9 mouse cellular contexts compared by ENCODE assay signal in the genomic region with DNA sequence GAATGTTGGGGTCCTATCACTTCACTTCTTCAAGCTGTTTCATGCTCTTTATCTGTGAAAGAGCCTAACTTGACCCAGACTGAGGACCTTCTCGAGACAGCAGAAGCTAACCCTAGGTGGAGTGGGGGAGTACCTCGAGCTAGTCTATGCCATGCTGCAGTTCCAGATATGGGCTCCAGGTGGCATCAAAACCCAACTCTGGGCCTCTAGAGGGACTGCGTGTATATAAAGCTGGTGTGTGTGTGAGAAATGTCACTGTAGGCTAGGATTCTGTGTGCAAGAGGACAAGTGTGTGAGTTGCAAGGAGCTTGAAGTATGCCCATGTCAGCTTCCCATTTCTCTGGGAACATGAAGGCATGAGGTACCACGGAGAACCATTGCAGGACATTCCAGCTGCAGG. TPM values are rescaled to one million over a fixed set of nuclear protein-coding genes. Genes with fewer than 3 reads are reported as not detected.
DNase-seq lines count a peak whose midpoint lies in the region; ATAC-seq and TF ChIP-seq lines count a peak whose summit lies in the region.
"Had no signal": no experiment of that assay in that cellular context is flagged by ENCODE, and none has a peak within 500 bp of the region (broad histone marks: within the 10 kb centered on the region; RNA-seq: fewer than 3 reads in every experiment).

No protein-coding gene starts in this region.

- no peak for TF ChIP-seq POLR2A in cerebellum, adult 2 months (IDR thresholded peaks at IDR 0.05; ENCODE audit: borderline replicate concordance, insufficient read depth, low read length)
- TF ChIP-seq POLR2A in limb, embryonic 14.5 days (IDR thresholded peaks at IDR 0.05; ENCODE audit: borderline replicate concordance, extremely low read depth, insufficient read depth, insufficient read length) = no peak

- H3K4me1 ChIP-seq in cerebellum, adult 2 months (ENCODE audit: control insufficient read depth, insufficient read depth, low read length) = peaks cover 13% of the 10 kb centered on the region
- H3K4me1 ChIP-seq in forebrain, postnatal 0 days (ENCODE audit: insufficient read depth) = peaks cover 12% of the 10 kb centered on the region
- peaks cover 82% of the 10 kb centered on the region for H3K4me1 ChIP-seq in limb, embryonic 14.5 days (ENCODE audit: control insufficient read depth, insufficient read depth, low read length)
- peaks cover 58% of the 10 kb centered on the region for H3K4me1 ChIP-seq in neural tube, embryonic 11.5 days (ENCODE audit: control insufficient read depth, insufficient read depth, low read length)

- no peak overlapping the region for H3K9ac ChIP-seq in forebrain, postnatal 0 days
- H3K9ac ChIP-seq in limb, embryonic 14.5 days (ENCODE audit: low read depth, low read length, severe bottlenecking) = no peak overlapping the region
- no peak overlapping the region for H3K9ac ChIP-seq in neural tube, embryonic 11.5 days (ENCODE audit: low read length)

- WGBS in cerebellum, adult 2 months = 22% methylated on average over 4 of the region's 4 CpGs
- 15% methylated on average over 4 of the region's 4 CpGs for WGBS in forebrain, postnatal 0 days
- WGBS in limb, embryonic 14.5 days = 14% methylated on average over 4 of the region's 4 CpGs
- WGBS in neural tube, embryonic 11.5 days = 22% methylated on average over 4 of the region's 4 CpGs

- no peak overlapping the region for H3K4me3 ChIP-seq in cerebellum, adult 2 months (replicated peaks; ENCODE audit: insufficient read depth, low read depth, low read length)
- no peak overlapping the region for H3K4me3 ChIP-seq in forebrain, postnatal 0 days (ENCODE audit: low read depth, low read length)
- no peak overlapping the region for H3K4me3 ChIP-seq in limb, embryonic 14.5 days (replicated peaks; ENCODE audit: low read length)
- no peak overlapping the region for H3K4me3 ChIP-seq in neural tube, embryonic 11.5 days (ENCODE audit: low read depth, low read length)
- H3K4me3 ChIP-seq: stomach, embryonic 15.5 days had no signal

- DNase-seq in urinary bladder, postnatal 25 days (ENCODE audit: low spot score) = peak; percentile 69
- DNase-seq in urinary bladder, postnatal 10 days (ENCODE audit: low spot score) = no peak
- peak; percentile 76 to 87 for DNase-seq in cerebellum, adult 2 months
- DNase-seq in forebrain, postnatal 0 days = peak; percentile 94
- DNase-seq in kidney, adult 8-10 months = peak; percentile 53 to 78
- DNase-seq in limb, embryonic 14.5 days (ENCODE audit: low spot score) = peak; percentile 76
- peak; percentile 85 for DNase-seq in neural tube, embryonic 11.5 days (ENCODE audit: low spot score)
- peak; percentile 79 to 90 for DNase-seq in thymus, postnatal 10 days (ENCODE audit: low spot score in 2 of 2)

- H3K27ac ChIP-seq in cerebellum, adult 2 months (ENCODE audit: insufficient read depth, low read length) = no peak overlapping the region
- H3K27ac ChIP-seq in forebrain, postnatal 0 days (ENCODE audit: low read depth, low read length) = no peak overlapping the region
- no peak overlapping the region; the same call in 1 of the 2 replicates for H3K27ac ChIP-seq in limb, embryonic 14.5 days (replicated peaks; ENCODE audit: low read depth, low read length)
- no peak overlapping the region for H3K27ac ChIP-seq in neural tube, embryonic 11.5 days (ENCODE audit: low read depth, low read length)
- H3K27ac ChIP-seq: stomach, embryonic 15.5 days had no signal

- TF ChIP-seq CTCF in cerebellum, adult 2 months (IDR thresholded peaks at IDR 0.05; ENCODE audit: borderline replicate concordance, insufficient read depth, low read depth, low read length) = peak; percentile 96
- peak; percentile 98 for TF ChIP-seq CTCF in forebrain, postnatal 0 days (IDR thresholded peaks at IDR 0.05; ENCODE audit: low read depth)

- H3K9me3 ChIP-seq in forebrain, postnatal 0 days (ENCODE audit: low read length) = no peaks in the 10 kb centered on the region
- no peaks in the 10 kb centered on the region for H3K9me3 ChIP-seq in limb, embryonic 14.5 days (ENCODE audit: control insufficient read depth, low read length)
- no peaks in the 10 kb centered on the region for H3K9me3 ChIP-seq in neural tube, embryonic 11.5 days (ENCODE audit: control insufficient read depth, low read length)
- H3K9me3 ChIP-seq: stomach, embryonic 15.5 days had no signal

- no peak overlapping the region for H3K4me2 ChIP-seq in forebrain, postnatal 0 days (ENCODE audit: low read depth)
- H3K4me2 ChIP-seq in limb, embryonic 14.5 days (replicated peaks; ENCODE audit: low read depth, low read length, severe bottlenecking) = no peak overlapping the region
- no peak overlapping the region for H3K4me2 ChIP-seq in neural tube, embryonic 11.5 days (ENCODE audit: low read depth)
- H3K4me2 ChIP-seq: stomach, embryonic 15.5 days had no signal

- H3K27me3 ChIP-seq in cerebellum, adult 2 months (ENCODE audit: control insufficient read depth, insufficient read depth, low read length) = no peaks in the 10 kb centered on the region
- H3K27me3 ChIP-seq in forebrain, postnatal 0 days (ENCODE audit: insufficient read depth, low read length) = no peaks in the 10 kb centered on the region
- H3K27me3 ChIP-seq in limb, embryonic 14.5 days (ENCODE audit: control insufficient read depth, insufficient read depth, low read length) = no peaks in the 10 kb centered on the region
- H3K27me3 ChIP-seq in neural tube, embryonic 11.5 days (ENCODE audit: control insufficient read depth, insufficient read depth, low read length) = no peaks in the 10 kb centered on the region
- H3K27me3 ChIP-seq: stomach, embryonic 15.5 days had no signal

- H3K36me3 ChIP-seq in forebrain, postnatal 0 days (ENCODE audit: insufficient read depth) = no peaks in the 10 kb centered on the region
- no peaks in the 10 kb centered on the region for H3K36me3 ChIP-seq in limb, embryonic 14.5 days (ENCODE audit: control insufficient read depth, insufficient read depth, low read length)
- no peaks in the 10 kb centered on the region for H3K36me3 ChIP-seq in neural tube, embryonic 11.5 days (ENCODE audit: control insufficient read depth, insufficient read depth, low read length)
- H3K36me3 ChIP-seq: stomach, embryonic 15.5 days had no signal

- peak; percentile 74 for ATAC-seq in forebrain, postnatal 0 days
- no peak for ATAC-seq in limb, embryonic 14.5 days (ENCODE audit: low FRiP score, low read depth)
- no peak for ATAC-seq in neural tube, embryonic 11.5 days (ENCODE audit: insufficient read depth, low FRiP score, low TSS enrichment)

RNA-seq across cellular contexts. Expression of a gene that starts 53.2 kb away (rescaled TPM):
- 52.4 and 58.4 TPM in 2 replicates for polyA plus RNA-seq in cerebellum, adult 2 months (2012; rRNA removed)
- 24.2 and 48.2 TPM in 2 replicates for total RNA-seq in forebrain, postnatal 0 days (2014; rRNA removed)
- polyA plus RNA-seq in forebrain, postnatal 0 days (2015; fragmentation: Nextera tagmentation; extraction: Ambion mirVana) = 10.5 and 15.9 TPM in 2 replicates
- polyA plus RNA-seq in limb, embryonic 14.5 days (2012; rRNA removed) = 32.6 and 43.9 TPM in 2 replicates
- 10.2 and 10.3 TPM in 2 replicates for polyA plus RNA-seq in limb, embryonic 14.5 days (2014; fragmentation: Nextera tagmentation; extraction: Ambion mirVana)
- 19.9 and 33.5 TPM in 2 replicates for polyA plus RNA-seq in neural tube, embryonic 11.5 days (2014; fragmentation: Nextera tagmentation; extraction: Ambion mirVana)
